Mouse (Mus musculus): ENCODE measurements around the gene Klk1. TPM values are rescaled to one million over a fixed set of nuclear protein-coding genes. Genes with fewer than 3 reads are reported as not detected.

The Klk1 gene
- polyA plus RNA-seq, 1 experiment from 2014 or later, result not detected

GRCm38 (mm10) chr7:44276461-44277249, 51.5 kb downstream of the Klk1 start:
- Histone ChIP-seq H3K27ac (ENCODE audit: low read depth, low read length) (no peak overlapping the region), H3K9ac (ENCODE audit: low read depth, low read length) (no peak overlapping the region), H3K9me3 (ENCODE audit: control insufficient read depth, low read length) (0 out of 2 replicates have a peak, but pooled peaks cover 4% of the 10 kb centered on the region), H3K36me3 (ENCODE audit: control insufficient read depth, insufficient read depth, low read length) (no peaks in the 10 kb centered on the region), H3K27me3 (replicated peaks; ENCODE audit: control insufficient read depth, insufficient read depth, low read length) (peaks cover 12% of the 10 kb centered on the region), H3K4me3 (ENCODE audit: low read depth, low read length) (no peak overlapping the region), H3K4me1 (replicated peaks; ENCODE audit: control insufficient read depth, insufficient read depth, low read length) (no peaks in the 10 kb centered on the region), H3K4me2 (no peak overlapping the region)
- ATAC-seq (replicated peaks; ENCODE audit: low FRiP score), result no peak
- DNase-seq (ENCODE audit: low spot score), result no peak
- 64% methylated on average over 10 of the region's 10 CpGs for WGBS

GRCm38 (mm10) chr7:44277250-44277622, 52.1 kb downstream of the Klk1 start:
- H3K9ac ChIP-seq (ENCODE audit: low read depth, low read length), result no peak overlapping the region
- H3K36me3 ChIP-seq (ENCODE audit: control insufficient read depth, insufficient read depth, low read length), result no peaks in the 10 kb centered on the region
- H3K27me3 ChIP-seq (replicated peaks; ENCODE audit: control insufficient read depth, insufficient read depth, low read length), result peaks cover 12% of the 10 kb centered on the region
- H3K9me3 ChIP-seq (ENCODE audit: control insufficient read depth, low read length), result 0 out of 2 replicates have a peak, but pooled peaks cover 4% of the 10 kb centered on the region
- DNase-seq (ENCODE audit: low spot score) (no peak), ATAC-seq (replicated peaks; ENCODE audit: low FRiP score) (no peak)
- no peak overlapping the region for H3K4me3 ChIP-seq (ENCODE audit: low read depth, low read length)
- no peaks in the 10 kb centered on the region for H3K4me1 ChIP-seq (replicated peaks; ENCODE audit: control insufficient read depth, insufficient read depth, low read length)
- H3K4me2 ChIP-seq, result no peak overlapping the region
- WGBS, result 46% methylated on average over 2 of the region's 2 CpGs
- H3K27ac ChIP-seq (ENCODE audit: low read depth, low read length), result no peak overlapping the region

Other genes starting within 250 kb of the Klk1 start
- gene Klk1b9, start 249.3 kb upstream of the Klk1 start, polyA plus RNA-seq (2014; fragmentation: Nextera tagmentation; extraction: Ambion mirVana), result not detected in 2 replicates
- not detected in 2 replicates for gene Klk1b11, start 229.5 kb upstream of the Klk1 start, polyA plus RNA-seq (2014; fragmentation: Nextera tagmentation; extraction: Ambion mirVana)
- gene Klk1b26, start 213.2 kb upstream of the Klk1 start, polyA plus RNA-seq (2014; fragmentation: Nextera tagmentation; extraction: Ambion mirVana), result not detected in 2 replicates
- not detected in 2 replicates for gene Klk1b27, start 173.1 kb upstream of the Klk1 start, polyA plus RNA-seq (2014; fragmentation: Nextera tagmentation; extraction: Ambion mirVana)
- gene Klk1b21, start 123.0 kb upstream of the Klk1 start, polyA plus RNA-seq (2014; fragmentation: Nextera tagmentation; extraction: Ambion mirVana), result not detected in 2 replicates
- gene Klk1b22, start 112.7 kb upstream of the Klk1 start, polyA plus RNA-seq (2014; fragmentation: Nextera tagmentation; extraction: Ambion mirVana), result not detected in 2 replicates
- gene Klk1b16, start 88.6 kb upstream of the Klk1 start, polyA plus RNA-seq (2014; fragmentation: Nextera tagmentation; extraction: Ambion mirVana), result not detected in 2 replicates
- not detected in 2 replicates for gene Klk1b24, start 37.1 kb upstream of the Klk1 start, polyA plus RNA-seq (2014; fragmentation: Nextera tagmentation; extraction: Ambion mirVana)
- not detected in 2 replicates for gene Klk1b3, start 27.2 kb upstream of the Klk1 start, polyA plus RNA-seq (2014; fragmentation: Nextera tagmentation; extraction: Ambion mirVana)
- not detected in 2 replicates for gene Klk1b4, start 17.9 kb upstream of the Klk1 start, polyA plus RNA-seq (2014; fragmentation: Nextera tagmentation; extraction: Ambion mirVana)
- gene Klk1b5, start 9.4 kb upstream of the Klk1 start, polyA plus RNA-seq (2014; fragmentation: Nextera tagmentation; extraction: Ambion mirVana), result not detected in 2 replicates
- not detected in 2 replicates for gene Gm36864, start 10.8 kb downstream of the Klk1 start, polyA plus RNA-seq (2014; fragmentation: Nextera tagmentation; extraction: Ambion mirVana)
- 1.5 and 2.0 TPM in 2 replicates for gene 1700028J19Rik, start 21.3 kb downstream of the Klk1 start, polyA plus RNA-seq (2014; fragmentation: Nextera tagmentation; extraction: Ambion mirVana)
- 109 and 117 TPM in 2 replicates for gene 2410002F23Rik, start 21.4 kb downstream of the Klk1 start, polyA plus RNA-seq (2014; fragmentation: Nextera tagmentation; extraction: Ambion mirVana)
- gene Acp4, start 32.0 kb downstream of the Klk1 start, polyA plus RNA-seq (2014; fragmentation: Nextera tagmentation; extraction: Ambion mirVana), result not detected in 2 replicates
- gene Gm15517, start 36.1 kb downstream of the Klk1 start, polyA plus RNA-seq (2014; fragmentation: Nextera tagmentation; extraction: Ambion mirVana), result not detected in 2 replicates
- gene Clec11a, start 81.5 kb downstream of the Klk1 start, polyA plus RNA-seq (2014; fragmentation: Nextera tagmentation; extraction: Ambion mirVana), result 0.90 and 1.1 TPM in 2 replicates
- 0.62 and 0.69 TPM in 2 replicates for gene Shank1, start 84.9 kb downstream of the Klk1 start, polyA plus RNA-seq (2014; fragmentation: Nextera tagmentation; extraction: Ambion mirVana)
- gene Syt3, start 158.7 kb downstream of the Klk1 start, polyA plus RNA-seq (2014; fragmentation: Nextera tagmentation; extraction: Ambion mirVana), result 0.35 and 0.40 TPM in 2 replicates
- 0.83 and 0.93 TPM in 2 replicates for gene 1700008O03Rik, start 160.5 kb downstream of the Klk1 start, polyA plus RNA-seq (2014; fragmentation: Nextera tagmentation; extraction: Ambion mirVana)
- 0.25 and 0.52 TPM in 2 replicates for gene Lrrc4b, start 203.7 kb downstream of the Klk1 start, polyA plus RNA-seq (2014; fragmentation: Nextera tagmentation; extraction: Ambion mirVana)
- 5.6 and 6.4 TPM in 2 replicates for gene Aspdh, start 240.0 kb downstream of the Klk1 start, polyA plus RNA-seq (2014; fragmentation: Nextera tagmentation; extraction: Ambion mirVana)
- gene Josd2, start 242.6 kb downstream of the Klk1 start, polyA plus RNA-seq (2014; fragmentation: Nextera tagmentation; extraction: Ambion mirVana), result 145 and 146 TPM in 2 replicates

All from liver, embryonic 11.5 days (tissue).